Mouse (Mus musculus): ENCODE measurements around the gene Galnt16. TPM values are rescaled to one million over a fixed set of nuclear protein-coding genes. Genes with fewer than 3 reads are reported as not detected.

Galnt16 gene
- polyA plus RNA-seq, 1 experiment from 2014 or later: 31.1 TPM

DNA sequence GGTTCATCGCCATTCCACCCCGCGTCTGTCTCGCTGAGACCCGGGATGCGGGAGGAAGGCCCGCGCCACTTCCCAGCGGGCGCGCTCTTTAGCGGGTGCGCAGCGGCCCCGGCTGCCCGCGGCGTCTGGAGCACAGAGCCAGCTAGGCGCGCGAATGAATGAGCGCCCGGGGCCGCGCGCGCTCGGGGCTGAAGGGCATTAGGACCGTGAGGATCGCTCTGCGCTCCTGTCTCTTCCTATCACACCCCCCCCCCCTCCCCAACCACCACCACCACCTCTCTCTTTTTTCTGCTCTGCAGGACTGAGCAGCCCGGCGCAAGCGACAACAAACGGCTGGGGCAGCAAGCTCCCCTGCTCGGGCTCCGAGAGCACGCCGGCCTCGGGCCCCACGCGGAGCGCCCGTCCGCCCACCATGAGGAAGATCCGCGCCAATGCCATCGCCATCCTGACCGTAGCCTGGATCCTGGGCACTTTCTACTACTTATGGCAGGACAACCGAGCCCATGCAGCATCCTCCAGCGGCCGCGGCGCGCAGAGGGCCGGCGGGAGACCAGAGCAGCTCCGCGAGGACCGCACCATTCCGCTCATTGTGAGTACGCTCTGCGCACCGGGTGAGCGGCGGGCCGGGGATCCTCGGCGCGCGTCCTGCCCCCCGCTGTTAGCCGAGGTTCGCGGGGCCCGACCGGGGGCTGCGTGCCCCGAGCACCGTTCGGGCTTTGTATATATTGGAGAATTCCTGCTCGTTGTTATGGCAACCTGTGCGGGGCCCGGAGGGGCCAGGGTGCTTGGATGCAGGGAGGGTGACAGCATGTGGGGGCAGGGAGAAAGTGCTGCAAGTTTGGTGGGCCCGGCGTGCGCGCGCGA lies 912 bp downstream of the Galnt16 start:
- Histone ChIP-seq H3K4me3 (peak overlapping the region; percentile 80), H3K27me3 (ENCODE audit: poor library complexity, severe bottlenecking) (peaks cover 77% of the 10 kb centered on the region), H3K4me1 (peaks cover 66% of the 10 kb centered on the region), H3K9me3 (no peaks in the 10 kb centered on the region), H3K27ac (peak overlapping the region; percentile 92), H3K36me3 (replicated peaks) (peaks cover 15% of the 10 kb centered on the region)
- DNase-seq (ENCODE audit: extremely low spot score, low spot score): peak; percentile 76
- under 1% methylated on average over 85 of the region's 90 CpGs for WGBS

GRCm38 (mm10) chr12:80519621-80520332 lies 1.7 kb downstream of the Galnt16 start:
- Histone ChIP-seq H3K9me3 (no peaks in the 10 kb centered on the region), H3K27ac (peak overlapping the region; percentile 92), H3K27me3 (ENCODE audit: poor library complexity, severe bottlenecking) (peaks cover 76% of the 10 kb centered on the region), H3K4me1 (peaks cover 73% of the 10 kb centered on the region), H3K36me3 (replicated peaks) (peaks cover 15% of the 10 kb centered on the region), H3K4me3 (peak overlapping the region; percentile 80)
- WGBS: under 1% methylated on average over 43 of the region's 43 CpGs
- DNase-seq (ENCODE audit: extremely low spot score, low spot score): peak; percentile 79

- Histone ChIP-seq H3K27me3 (ENCODE audit: poor library complexity, severe bottlenecking) (peaks cover 54% of the 10 kb centered on the region), H3K4me1 (peaks cover 93% of the 10 kb centered on the region), H3K9me3 (no peaks in the 10 kb centered on the region), H3K36me3 (replicated peaks) (peaks cover 15% of the 10 kb centered on the region), H3K27ac (no peak overlapping the region), H3K4me3 (0 out of 2 replicates have a peak overlapping the region, but pooled peaks have one; percentile 13)
- WGBS: 78% methylated on average over 3 of the region's 3 CpGs
- DNase-seq (ENCODE audit: extremely low spot score, low spot score): no peak
Observed at GRCm38 (mm10) chr12:80522006-80522405, 3.9 kb downstream of the Galnt16 start.

GRCm38 (mm10) chr12:80524276-80524921 lies 6.3 kb downstream of the Galnt16 start:
- Histone ChIP-seq H3K4me1 (peaks cover 92% of the 10 kb centered on the region), H3K9me3 (no peaks in the 10 kb centered on the region), H3K27me3 (ENCODE audit: poor library complexity, severe bottlenecking) (peaks cover 30% of the 10 kb centered on the region), H3K27ac (peak overlapping the region; percentile 78), H3K4me3 (peak overlapping the region; percentile 4; the same call in 1 of the 2 replicates), H3K36me3 (replicated peaks) (peaks cover 18% of the 10 kb centered on the region)
- peak; percentile 69 for DNase-seq (ENCODE audit: extremely low spot score, low spot score)
- WGBS: 19% methylated on average over 12 of the region's 12 CpGs

- H3K36me3 ChIP-seq (replicated peaks): peaks cover 18% of the 10 kb centered on the region
- peak; percentile 41 for DNase-seq (ENCODE audit: extremely low spot score, low spot score)
- H3K27me3 ChIP-seq (ENCODE audit: poor library complexity, severe bottlenecking): peaks cover 19% of the 10 kb centered on the region
- H3K4me1 ChIP-seq: peaks cover 81% of the 10 kb centered on the region
- no peaks in the 10 kb centered on the region for H3K9me3 ChIP-seq
- 5% methylated on average over 7 of the region's 7 CpGs for WGBS
- H3K27ac ChIP-seq: peak overlapping the region; percentile 48
- H3K4me3 ChIP-seq: no peak overlapping the region; the same call in 1 of the 2 replicates
Observed at GRCm38 (mm10) chr12:80525513-80525912, 7.4 kb downstream of the Galnt16 start.

DNA sequence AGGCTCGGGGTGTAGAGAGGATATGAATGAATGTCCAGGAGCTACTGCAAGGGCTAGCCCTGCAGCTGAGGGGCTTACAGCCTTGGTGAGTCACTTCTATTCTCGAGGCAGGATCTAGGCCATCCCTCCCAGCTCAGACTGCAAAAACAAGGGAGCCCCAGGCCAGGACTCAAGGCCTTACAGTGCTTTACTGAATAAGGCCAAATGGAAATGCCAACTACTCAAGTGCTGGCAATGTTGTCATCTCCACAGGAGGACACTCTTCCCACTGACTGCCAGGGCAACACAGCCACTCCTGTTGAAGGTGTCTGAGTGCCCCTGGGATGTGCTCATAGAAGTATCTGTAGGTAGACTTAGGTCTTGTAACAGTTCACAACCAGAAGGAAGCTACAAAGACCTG lies 8.4 kb downstream of the Galnt16 start:
- peak overlapping the region; percentile 16; the same call in 1 of the 2 replicates for H3K27ac ChIP-seq
- no peak overlapping the region for H3K4me3 ChIP-seq
- WGBS: 51% methylated on average over 2 of the region's 2 CpGs
- H3K4me1 ChIP-seq: peaks cover 71% of the 10 kb centered on the region
- peaks cover 9% of the 10 kb centered on the region for H3K27me3 ChIP-seq (ENCODE audit: poor library complexity, severe bottlenecking)
- no peaks in the 10 kb centered on the region for H3K9me3 ChIP-seq
- DNase-seq (ENCODE audit: extremely low spot score, low spot score): no peak
- H3K36me3 ChIP-seq (replicated peaks): peaks cover 14% of the 10 kb centered on the region

DNA sequence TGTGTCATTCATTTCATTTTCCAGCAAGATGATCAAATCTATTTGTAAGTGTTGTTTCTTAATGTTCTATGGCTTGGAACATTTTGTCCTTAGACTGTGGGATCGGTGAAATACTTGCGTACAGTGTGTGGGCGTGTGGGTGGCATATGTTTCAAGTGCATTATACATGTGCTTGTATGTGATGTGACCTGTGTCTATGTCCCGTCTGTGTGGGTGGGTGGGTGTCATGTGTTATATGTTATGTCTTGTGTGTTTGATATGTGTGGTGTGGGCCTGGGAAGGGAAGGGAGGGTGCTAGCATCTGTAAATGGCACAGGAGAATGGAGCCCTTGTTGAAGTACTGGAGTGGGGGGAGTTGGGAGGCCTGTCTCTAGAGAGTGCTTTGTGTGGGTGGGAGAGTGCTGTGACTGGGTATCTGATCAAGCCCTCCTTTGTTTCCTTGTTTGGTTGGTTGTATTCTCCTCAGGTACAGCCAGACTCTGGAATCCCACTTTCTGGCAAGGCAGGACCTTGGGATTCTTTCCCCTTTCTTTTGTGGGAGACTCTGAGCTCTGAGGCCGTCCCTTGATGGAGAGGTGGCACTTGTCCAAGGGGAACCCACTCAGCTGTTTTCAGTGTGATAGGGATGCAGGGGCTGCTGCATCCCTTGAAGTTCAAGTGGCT lies 9.8 kb downstream of the Galnt16 start:
- Histone ChIP-seq H3K9me3 (no peaks in the 10 kb centered on the region), H3K27ac (peak overlapping the region; percentile 56), H3K27me3 (ENCODE audit: poor library complexity, severe bottlenecking) (0 out of 2 replicates have a peak, but pooled peaks cover 4% of the 10 kb centered on the region), H3K4me1 (peaks cover 58% of the 10 kb centered on the region), H3K4me3 (no peak overlapping the region), H3K36me3 (replicated peaks) (peaks cover 3% of the 10 kb centered on the region; the same call in 1 of the 2 replicates)
- 78% methylated on average over 5 of the region's 5 CpGs for WGBS
- no peak for DNase-seq (ENCODE audit: extremely low spot score, low spot score)

- Histone ChIP-seq H3K36me3 (replicated peaks) (peaks cover 9% of the 10 kb centered on the region), H3K27ac (no peak overlapping the region), H3K4me3 (no peak overlapping the region), H3K27me3 (ENCODE audit: poor library complexity, severe bottlenecking) (no peaks in the 10 kb centered on the region), H3K9me3 (no peaks in the 10 kb centered on the region), H3K4me1 (peaks cover 38% of the 10 kb centered on the region)
- 88% methylated on average over 2 of the region's 2 CpGs for WGBS
- no peak for DNase-seq (ENCODE audit: extremely low spot score, low spot score)
Observed at GRCm38 (mm10) chr12:80530052-80530451, 12.0 kb downstream of the Galnt16 start.

DNA sequence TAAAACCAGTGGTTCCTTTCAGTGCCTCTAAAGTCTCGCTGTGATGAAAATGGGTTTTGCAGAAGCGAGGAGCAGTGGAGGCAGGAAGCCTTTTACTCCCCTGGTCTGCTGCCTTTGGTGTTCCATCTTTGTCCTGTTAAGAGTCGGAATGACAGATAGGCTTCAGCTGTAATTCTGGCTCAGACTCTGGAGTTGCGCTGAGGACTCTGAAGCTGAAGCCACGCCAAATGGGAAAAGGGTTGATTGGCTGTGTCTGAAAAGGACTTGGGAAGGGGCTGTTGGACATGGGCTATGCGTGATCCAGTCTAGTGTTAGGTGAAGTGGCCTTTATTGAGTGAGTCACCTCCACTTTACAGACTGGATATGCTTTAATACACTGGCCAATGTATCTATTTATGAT lies 12.6 kb downstream of the Galnt16 start:
- Histone ChIP-seq H3K4me1 (peaks cover 33% of the 10 kb centered on the region), H3K4me3 (no peak overlapping the region), H3K27ac (no peak overlapping the region), H3K27me3 (ENCODE audit: poor library complexity, severe bottlenecking) (no peaks in the 10 kb centered on the region), H3K36me3 (replicated peaks) (peaks cover 12% of the 10 kb centered on the region), H3K9me3 (no peaks in the 10 kb centered on the region)
- no peak for DNase-seq (ENCODE audit: extremely low spot score, low spot score)
- 79% methylated on average over 6 of the region's 6 CpGs for WGBS

DNA sequence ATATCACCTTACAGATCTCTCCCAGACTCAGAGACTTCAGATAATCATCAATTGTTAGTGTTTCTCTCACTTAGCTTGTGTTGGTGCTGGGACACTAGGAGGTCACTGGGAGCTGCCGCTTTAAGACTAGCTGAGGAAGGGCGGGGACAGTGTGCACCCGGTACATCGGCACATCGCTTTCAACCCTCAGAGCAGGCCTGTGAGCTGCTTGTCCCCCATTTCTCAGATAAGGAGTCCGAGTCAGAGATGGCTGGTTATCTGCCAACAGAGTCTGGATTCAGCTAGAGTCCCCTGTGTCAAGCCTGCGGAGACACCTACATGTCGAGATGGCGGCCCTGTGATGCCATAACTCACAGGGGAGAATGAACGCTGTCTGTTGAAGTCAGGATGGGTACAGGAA lies 13.5 kb downstream of the Galnt16 start:
- no peak overlapping the region for H3K27ac ChIP-seq
- H3K9me3 ChIP-seq: no peaks in the 10 kb centered on the region
- 86% methylated on average over 10 of the region's 10 CpGs for WGBS
- H3K4me3 ChIP-seq: no peak overlapping the region
- peaks cover 23% of the 10 kb centered on the region for H3K4me1 ChIP-seq
- H3K27me3 ChIP-seq (ENCODE audit: poor library complexity, severe bottlenecking): no peaks in the 10 kb centered on the region
- H3K36me3 ChIP-seq (replicated peaks): peaks cover 13% of the 10 kb centered on the region
- no peak for DNase-seq (ENCODE audit: extremely low spot score, low spot score)

- H3K9me3 ChIP-seq: no peaks in the 10 kb centered on the region
- peaks cover 13% of the 10 kb centered on the region for H3K36me3 ChIP-seq (replicated peaks)
- DNase-seq (ENCODE audit: extremely low spot score, low spot score): no peak
- peaks cover under 1% of the 10 kb centered on the region; the same call in 1 of the 2 replicates for H3K4me1 ChIP-seq
- H3K27ac ChIP-seq: no peak overlapping the region; the same call in 1 of the 2 replicates
- WGBS: 74% methylated on average over 2 of the region's 2 CpGs
- no peak overlapping the region for H3K4me3 ChIP-seq
- no peaks in the 10 kb centered on the region for H3K27me3 ChIP-seq (ENCODE audit: poor library complexity, severe bottlenecking)
Observed at GRCm38 (mm10) chr12:80533876-80534275, 15.8 kb downstream of the Galnt16 start.

- H3K4me3 ChIP-seq: no peak overlapping the region
- no peaks in the 10 kb centered on the region for H3K4me1 ChIP-seq
- DNase-seq (ENCODE audit: extremely low spot score, low spot score): no peak
- peaks cover 10% of the 10 kb centered on the region for H3K36me3 ChIP-seq (replicated peaks)
- WGBS: 90% methylated on average over 2 of the region's 2 CpGs
- no peaks in the 10 kb centered on the region for H3K9me3 ChIP-seq
- no peaks in the 10 kb centered on the region for H3K27me3 ChIP-seq (ENCODE audit: poor library complexity, severe bottlenecking)
- H3K27ac ChIP-seq: no peak overlapping the region
Observed at GRCm38 (mm10) chr12:80537313-80537712, 19.2 kb downstream of the Galnt16 start.
